ENCODE assay signal across 8 mouse cellular contexts in the genomic region with DNA sequence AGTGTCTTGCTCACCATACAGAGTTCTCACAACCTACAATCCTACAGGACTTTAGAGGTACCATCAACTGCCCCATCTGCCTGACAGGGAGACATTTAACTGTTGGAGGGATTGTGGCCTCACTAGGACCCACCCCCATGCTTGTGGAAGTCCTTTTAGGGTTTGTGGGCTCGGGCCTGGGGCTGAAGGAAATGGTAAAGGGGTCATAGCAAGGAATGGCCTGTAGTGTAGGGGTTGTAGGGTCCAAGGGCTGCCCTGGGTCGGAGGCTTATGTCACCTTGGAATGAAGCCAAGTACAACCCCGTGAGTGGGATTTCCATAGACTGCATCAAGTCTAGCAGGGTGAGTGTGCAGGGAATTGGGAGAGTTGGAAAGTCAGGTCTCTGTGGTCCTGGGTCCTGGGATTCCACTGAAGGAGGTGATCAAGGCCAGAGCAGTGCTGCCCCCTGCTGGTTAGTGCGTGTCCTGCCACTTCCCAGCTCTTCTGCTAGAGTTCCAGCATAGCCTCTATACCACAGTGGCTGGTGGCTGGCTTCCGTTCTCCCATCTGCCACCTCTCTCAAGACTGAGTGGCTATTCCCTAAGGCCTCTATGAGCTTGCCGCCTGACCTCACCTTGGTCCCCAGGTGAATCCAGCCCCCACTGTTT. TPM values are rescaled to one million over a fixed set of nuclear protein-coding genes. Genes with fewer than 3 reads are reported as not detected.
DNase-seq lines count a peak whose midpoint lies in the region; ATAC-seq lines count a peak whose summit lies in the region.

No protein-coding gene starts in this region.

- peaks cover 3% of the 10 kb centered on the region; the same call in 1 of the 2 replicates for H3K36me3 ChIP-seq in stomach, embryonic 16.5 days (ENCODE audit: control insufficient read depth, insufficient read depth, low read length)

- WGBS in stomach, embryonic 16.5 days, result 51% methylated on average over 6 of the region's 6 CpGs

- H3K4me1 ChIP-seq in stomach, embryonic 16.5 days (ENCODE audit: control insufficient read depth, insufficient read depth, low read length), result no peaks in the 10 kb centered on the region

- peak; percentile 58 to 80 for DNase-seq in cerebellum, postnatal 14 days
- DNase-seq in cerebellum, adult 11 months, result no peak
- peak; percentile 67 for DNase-seq in urinary bladder, postnatal 14 days (ENCODE audit: low spot score)
- DNase-seq in urinary bladder, postnatal 10 days (ENCODE audit: low spot score), result no peak
- DNase-seq in gastrocnemius, adult 18-20 months (ENCODE audit: low spot score), result peak; percentile 52
- peak; percentile 85 for DNase-seq in kidney, postnatal 10 days
- DNase-seq in lung, postnatal 25 days (ENCODE audit: low spot score), result peak; percentile 54

- H3K27me3 ChIP-seq in stomach, embryonic 16.5 days (ENCODE audit: control insufficient read depth, insufficient read depth, low read length), result no peaks in the 10 kb centered on the region

- no peak overlapping the region for H3K4me3 ChIP-seq in stomach, embryonic 16.5 days (replicated peaks; ENCODE audit: low read length)

- 0 out of 2 replicates have a peak, but pooled peaks have one; percentile 3 for ATAC-seq in stomach, embryonic 16.5 days (ENCODE audit: insufficient read depth, low FRiP score)

- no peak overlapping the region for H3K27ac ChIP-seq in stomach, embryonic 16.5 days (ENCODE audit: low read length)

- no peak overlapping the region for H3K9ac ChIP-seq in stomach, embryonic 16.5 days (ENCODE audit: low read length)

- no peaks in the 10 kb centered on the region for H3K9me3 ChIP-seq in stomach, embryonic 16.5 days (replicated peaks; ENCODE audit: control insufficient read depth, low read length)

- no peak overlapping the region for H3K4me2 ChIP-seq in stomach, embryonic 16.5 days (ENCODE audit: low read depth, low read length)

RNA-seq across cellular contexts. Expression of a gene that starts 19.6 kb away (rescaled TPM):
- under 1 TPM in 1 of 2 experiments, not detected in 1; 0.14 TPM for total RNA-seq in gastrocnemius, adult 18-20 months (2021)
- 12.6 and 14.5 TPM in 2 replicates for polyA plus RNA-seq in stomach, embryonic 16.5 days (2015; fragmentation: Nextera tagmentation; extraction: Ambion mirVana)

RNA-seq across cellular contexts. Expression of a gene that starts 30.9 kb away (rescaled TPM):
- total RNA-seq in gastrocnemius, adult 18-20 months (2021), result 1 to 10 TPM; 2.4 to 3.2 TPM
- polyA plus RNA-seq in stomach, embryonic 16.5 days (2015; fragmentation: Nextera tagmentation; extraction: Ambion mirVana), result 29.8 and 31.1 TPM in 2 replicates

Comparison
In these comparisons a context has a peak if more than half of its experiments do, and no peak if none do; other contexts are left out.
1. DNase-seq: peak in cerebellum, postnatal 14 days (2 of 2), urinary bladder, postnatal 14 days (single experiment), gastrocnemius, adult 18-20 months (single experiment), kidney, postnatal 10 days (single experiment) and lung, postnatal 25 days (single experiment); none in cerebellum, adult 11 months (single experiment) and urinary bladder, postnatal 10 days (single experiment).